Mouse (Mus musculus): ENCODE measurements around the gene Arhgef28.

Gene Arhgef28

GRCm38 (mm10) chr13:97918117-97918900, 287.9 kb downstream of the Arhgef28 start:
- DNase-seq (ENCODE audit: low spot score) = peak; percentile 31

GRCm38 (mm10) chr13:97911013-97911412, 295.2 kb downstream of the Arhgef28 start:
- peak; percentile 60 for DNase-seq (ENCODE audit: low spot score)

- DNase-seq (ENCODE audit: low spot score) = no peak
Measured at GRCm38 (mm10) chr13:97902821-97903220, 303.4 kb downstream of the Arhgef28 start.

- peak; percentile 62 for DNase-seq (ENCODE audit: low spot score)
Measured at GRCm38 (mm10) chr13:97900380-97900758, 305.9 kb downstream of the Arhgef28 start.

GRCm38 (mm10) chr13:97899604-97900379, 306.4 kb downstream of the Arhgef28 start:
- no peak for DNase-seq (ENCODE audit: low spot score)

GRCm38 (mm10) chr13:97898590-97898989, 307.6 kb downstream of the Arhgef28 start:
- no peak for DNase-seq (ENCODE audit: low spot score)

DNA sequence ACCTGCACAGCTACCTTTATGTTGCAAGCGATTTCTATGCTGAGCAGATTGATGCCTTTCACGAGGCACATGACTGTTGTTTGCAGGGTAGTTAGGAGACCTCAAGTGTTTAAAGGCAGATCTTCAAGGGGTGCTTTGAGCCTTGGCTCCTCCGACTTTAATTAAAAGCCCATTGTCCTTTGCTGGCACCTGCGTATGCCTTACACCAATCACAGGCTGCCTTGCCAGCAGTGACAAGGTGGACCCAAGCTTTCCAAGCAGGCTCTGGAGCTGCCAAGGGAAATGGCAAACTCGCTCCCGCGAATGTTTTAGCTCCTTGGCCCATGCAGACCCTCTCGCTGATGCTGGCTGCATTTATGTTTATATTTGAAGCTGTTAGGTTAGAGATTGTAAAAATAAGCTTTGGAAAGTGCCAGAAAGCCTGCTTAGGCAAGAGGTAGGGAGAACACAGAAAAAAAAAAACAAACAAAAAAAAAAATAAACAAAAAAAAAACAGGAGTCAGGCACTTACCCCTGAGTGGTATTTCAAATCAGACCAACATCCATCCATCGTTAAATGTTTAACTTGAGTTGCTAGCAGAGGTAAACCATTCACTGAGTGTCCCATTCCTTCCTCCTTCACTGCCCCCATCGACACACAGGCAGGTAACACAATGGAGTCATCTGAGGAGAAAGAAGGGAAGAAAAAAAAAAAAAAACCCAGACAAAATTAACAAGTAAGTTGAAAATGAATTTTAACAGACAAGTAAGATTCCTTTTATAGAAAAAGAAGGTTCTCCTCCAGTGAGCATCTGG, 313.0 kb downstream of the Arhgef28 start:
- no peak for DNase-seq (ENCODE audit: low spot score)

- peak; percentile 62 for DNase-seq (ENCODE audit: low spot score)
Measured at GRCm38 (mm10) chr13:97892089-97892884, 314.0 kb downstream of the Arhgef28 start.

DNA sequence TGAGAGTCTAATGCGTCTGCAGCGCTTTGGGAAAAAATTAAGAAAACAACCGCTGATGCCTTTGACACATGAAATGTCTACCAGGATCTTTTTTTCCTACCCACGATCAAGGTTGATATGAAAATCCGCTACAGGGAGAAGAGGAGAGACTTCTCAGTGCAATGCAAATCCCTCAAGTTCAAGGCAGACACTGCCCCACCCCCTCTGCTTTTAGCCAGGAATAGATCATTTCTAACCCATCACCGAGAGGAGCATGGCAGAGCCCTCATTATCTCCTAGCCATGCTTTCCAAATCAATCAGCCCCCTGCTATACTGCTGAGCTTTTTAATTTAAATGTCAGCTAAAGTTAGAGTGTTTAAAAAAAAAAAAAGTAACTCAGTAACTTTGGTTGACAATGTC, 318.2 kb downstream of the Arhgef28 start:
- DNase-seq (ENCODE audit: low spot score) = no peak

GRCm38 (mm10) chr13:97887558-97887957, 318.7 kb downstream of the Arhgef28 start:
- no peak for DNase-seq (ENCODE audit: low spot score)

- DNase-seq (ENCODE audit: low spot score) = no peak
Measured at GRCm38 (mm10) chr13:97883629-97884028, 322.6 kb downstream of the Arhgef28 start.

- DNase-seq (ENCODE audit: low spot score) = no peak
Measured at GRCm38 (mm10) chr13:97876450-97876849, 329.8 kb downstream of the Arhgef28 start.

- DNase-seq (ENCODE audit: low spot score) = no peak
Measured at GRCm38 (mm10) chr13:97876031-97876430, 330.2 kb downstream of the Arhgef28 start.

- no peak for DNase-seq (ENCODE audit: low spot score)
Measured at GRCm38 (mm10) chr13:97869428-97869827, 336.8 kb downstream of the Arhgef28 start.

- no peak for DNase-seq (ENCODE audit: low spot score)
Measured at GRCm38 (mm10) chr13:97867322-97867962, 338.8 kb downstream of the Arhgef28 start.

DNA sequence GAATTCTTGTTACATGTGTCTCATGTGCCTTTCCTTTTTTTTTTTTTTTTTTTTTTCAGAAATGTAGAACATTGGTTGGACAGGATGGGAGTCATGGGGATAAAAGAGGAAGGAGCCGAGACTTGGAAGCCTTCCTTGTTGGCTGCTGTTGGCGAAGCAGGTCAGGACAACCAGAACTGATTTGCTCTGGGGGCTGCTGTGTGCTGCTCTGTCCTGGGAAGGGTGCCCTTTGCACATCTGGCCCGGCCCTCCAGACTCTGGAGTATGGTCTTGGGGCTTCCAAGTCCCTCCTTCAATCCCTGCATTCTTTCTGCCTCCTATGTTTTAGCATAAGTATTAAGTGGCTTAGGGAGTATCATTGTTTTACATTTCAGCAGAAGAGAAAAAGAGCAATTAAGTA, 347.2 kb downstream of the Arhgef28 start:
- no peak for DNase-seq (ENCODE audit: low spot score)

GRCm38 (mm10) chr13:97857860-97858259, 348.4 kb downstream of the Arhgef28 start:
- DNase-seq (ENCODE audit: low spot score) = no peak

DNA sequence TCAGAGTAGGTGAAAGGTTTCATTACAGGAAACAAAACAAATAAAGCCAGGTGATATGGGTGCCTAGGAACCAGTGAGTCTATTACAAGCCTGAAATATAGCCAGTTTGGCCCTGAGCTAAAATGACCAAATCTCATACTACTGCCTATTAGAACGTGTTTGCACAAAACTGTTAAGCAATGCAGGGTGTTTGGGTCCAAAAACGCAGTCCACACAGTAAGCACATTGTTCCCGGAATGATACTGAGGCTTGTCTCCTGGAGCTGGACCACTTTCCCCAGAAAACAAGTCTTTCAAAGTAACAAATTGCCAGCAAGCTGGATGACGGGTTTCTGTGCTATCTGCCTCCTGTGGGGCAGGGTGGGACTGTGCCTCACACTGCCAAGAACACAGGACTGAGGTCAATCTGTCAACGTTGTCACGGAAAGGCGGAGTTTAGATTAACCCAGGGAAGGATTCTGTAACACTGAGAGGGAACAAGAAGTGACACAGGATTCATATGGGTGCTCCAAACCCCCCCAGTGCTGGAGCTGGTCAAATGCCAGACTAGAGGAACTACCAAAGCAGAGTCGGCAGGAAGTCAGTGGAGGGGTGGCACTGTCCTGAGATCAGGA, 352.8 kb downstream of the Arhgef28 start:
- peak; percentile 15 for DNase-seq (ENCODE audit: low spot score)

All from layer of hippocampus, adult 11-12 months (tissue).